Mouse (Mus musculus): ENCODE data around the gene Rhbdd2. TPM values are rescaled to one million over a fixed set of nuclear protein-coding genes. Genes with fewer than 3 reads are reported as not detected.

The Rhbdd2 gene
- polyA plus RNA-seq, 1 experiment = 36.5 TPM

- DNase-seq = peak; percentile 73
- Histone ChIP-seq H3K36me3 (ENCODE audit: control insufficient read depth, insufficient read depth, low read length) (no peaks in the 10 kb centered on the region), H3K27me3 (ENCODE audit: control insufficient read depth, insufficient read depth, low read length) (no peaks in the 10 kb centered on the region), H3K27ac (ENCODE audit: control insufficient read depth, insufficient read depth, low read length) (no peak overlapping the region), H3K4me1 (replicated peaks; ENCODE audit: control insufficient read depth, insufficient read depth, low read length) (peaks cover 10% of the 10 kb centered on the region; the same call in 1 of the 2 replicates), H3K4me3 (ENCODE audit: control insufficient read depth, insufficient read depth, low read length) (no peak overlapping the region)
- WGBS = 21% methylated on average over 3 of the region's 3 CpGs
- TF ChIP-seq POLR2A (IDR thresholded peaks at IDR 0.05; ENCODE audit: control insufficient read depth, extremely low read depth, insufficient read depth, low read length, poor library complexity) (no peak), CTCF (IDR thresholded peaks at IDR 0.05; ENCODE audit: borderline replicate concordance, control insufficient read depth, extremely low read depth, insufficient read depth, low read length, poor library complexity) (no peak)
Observed at GRCm38 (mm10) chr5:135630598-135630997, 1.8 kb upstream of the Rhbdd2 start.

GRCm38 (mm10) chr5:135632797-135633144 lies 353 bp downstream of the Rhbdd2 start:
- TF ChIP-seq CTCF (IDR thresholded peaks at IDR 0.05; ENCODE audit: borderline replicate concordance, control insufficient read depth, extremely low read depth, insufficient read depth, low read length, poor library complexity) (no peak; the same call in 1 of the 2 replicates), POLR2A (IDR thresholded peaks at IDR 0.05; ENCODE audit: control insufficient read depth, extremely low read depth, insufficient read depth, low read length, poor library complexity) (no peak)

GRCm38 (mm10) chr5:135639760-135640458 lies 7.5 kb downstream of the Rhbdd2 start:
- no peak for DNase-seq
- Histone ChIP-seq H3K4me3 (ENCODE audit: control insufficient read depth, insufficient read depth, low read length) (no peak overlapping the region), H3K27me3 (ENCODE audit: control insufficient read depth, insufficient read depth, low read length) (no peaks in the 10 kb centered on the region), H3K27ac (ENCODE audit: control insufficient read depth, insufficient read depth, low read length) (peak overlapping the region; percentile 29), H3K36me3 (ENCODE audit: control insufficient read depth, insufficient read depth, low read length) (0 out of 2 replicates have a peak, but pooled peaks cover 3% of the 10 kb centered on the region), H3K4me1 (replicated peaks; ENCODE audit: control insufficient read depth, insufficient read depth, low read length) (peaks cover 7% of the 10 kb centered on the region)
- TF ChIP-seq CTCF (IDR thresholded peaks at IDR 0.05; ENCODE audit: borderline replicate concordance, control insufficient read depth, extremely low read depth, insufficient read depth, low read length, poor library complexity) (no peak), POLR2A (IDR thresholded peaks at IDR 0.05; ENCODE audit: control insufficient read depth, extremely low read depth, insufficient read depth, low read length, poor library complexity) (no peak)
- 46% methylated on average over 7 of the region's 7 CpGs for WGBS

More at GRCm38 (mm10) chr5:135632797-135633144, 353 bp downstream of the Rhbdd2 start:
- WGBS = under 1% methylated on average over 21 of the region's 21 CpGs
- DNase-seq = no peak
- H3K4me3 ChIP-seq (ENCODE audit: control insufficient read depth, insufficient read depth, low read length) = peak overlapping the region; percentile 76
- H3K4me1 ChIP-seq (replicated peaks; ENCODE audit: control insufficient read depth, insufficient read depth, low read length) = peaks cover 10% of the 10 kb centered on the region; the same call in 1 of the 2 replicates
- no peaks in the 10 kb centered on the region for H3K27me3 ChIP-seq (ENCODE audit: control insufficient read depth, insufficient read depth, low read length)
- no peak overlapping the region for H3K27ac ChIP-seq (ENCODE audit: control insufficient read depth, insufficient read depth, low read length)
- H3K36me3 ChIP-seq (ENCODE audit: control insufficient read depth, insufficient read depth, low read length) = 0 out of 2 replicates have a peak, but pooled peaks cover 1% of the 10 kb centered on the region

GRCm38 (mm10) chr5:135640459-135640789 lies 8.0 kb downstream of the Rhbdd2 start:
- no peak for DNase-seq
- H3K27me3 ChIP-seq (ENCODE audit: control insufficient read depth, insufficient read depth, low read length) = no peaks in the 10 kb centered on the region
- TF ChIP-seq POLR2A (IDR thresholded peaks at IDR 0.05; ENCODE audit: control insufficient read depth, extremely low read depth, insufficient read depth, low read length, poor library complexity) = no peak
- TF ChIP-seq CTCF (IDR thresholded peaks at IDR 0.05; ENCODE audit: borderline replicate concordance, control insufficient read depth, extremely low read depth, insufficient read depth, low read length, poor library complexity) = no peak
- H3K36me3 ChIP-seq (ENCODE audit: control insufficient read depth, insufficient read depth, low read length) = 0 out of 2 replicates have a peak, but pooled peaks cover 3% of the 10 kb centered on the region
- H3K27ac ChIP-seq (ENCODE audit: control insufficient read depth, insufficient read depth, low read length) = peak overlapping the region; percentile 29; the same call in 1 of the 2 replicates
- H3K4me3 ChIP-seq (ENCODE audit: control insufficient read depth, insufficient read depth, low read length) = no peak overlapping the region
- WGBS = 64% methylated on average over 6 of the region's 6 CpGs
- peaks cover 7% of the 10 kb centered on the region for H3K4me1 ChIP-seq (replicated peaks; ENCODE audit: control insufficient read depth, insufficient read depth, low read length)

- Histone ChIP-seq H3K27me3 (ENCODE audit: control insufficient read depth, insufficient read depth, low read length) (no peaks in the 10 kb centered on the region), H3K4me1 (replicated peaks; ENCODE audit: control insufficient read depth, insufficient read depth, low read length) (peaks cover 7% of the 10 kb centered on the region), H3K36me3 (ENCODE audit: control insufficient read depth, insufficient read depth, low read length) (0 out of 2 replicates have a peak, but pooled peaks cover 3% of the 10 kb centered on the region), H3K27ac (ENCODE audit: control insufficient read depth, insufficient read depth, low read length) (no peak overlapping the region), H3K4me3 (ENCODE audit: control insufficient read depth, insufficient read depth, low read length) (no peak overlapping the region)
- no peak for DNase-seq
- WGBS = 92% methylated on average over 1 of the region's 1 CpGs
- TF ChIP-seq POLR2A (IDR thresholded peaks at IDR 0.05; ENCODE audit: control insufficient read depth, extremely low read depth, insufficient read depth, low read length, poor library complexity) (no peak), CTCF (IDR thresholded peaks at IDR 0.05; ENCODE audit: borderline replicate concordance, control insufficient read depth, extremely low read depth, insufficient read depth, low read length, poor library complexity) (no peak)
Observed at GRCm38 (mm10) chr5:135641028-135641427, 8.6 kb downstream of the Rhbdd2 start.

- no peaks in the 10 kb centered on the region for H3K27me3 ChIP-seq (ENCODE audit: control insufficient read depth, insufficient read depth, low read length)
- no peak overlapping the region for H3K4me3 ChIP-seq (ENCODE audit: control insufficient read depth, insufficient read depth, low read length)
- TF ChIP-seq POLR2A (IDR thresholded peaks at IDR 0.05; ENCODE audit: control insufficient read depth, extremely low read depth, insufficient read depth, low read length, poor library complexity) (no peak), CTCF (IDR thresholded peaks at IDR 0.05; ENCODE audit: borderline replicate concordance, control insufficient read depth, extremely low read depth, insufficient read depth, low read length, poor library complexity) (no peak)
- no peak overlapping the region for H3K27ac ChIP-seq (ENCODE audit: control insufficient read depth, insufficient read depth, low read length)
- peaks cover 7% of the 10 kb centered on the region for H3K4me1 ChIP-seq (replicated peaks; ENCODE audit: control insufficient read depth, insufficient read depth, low read length)
- no peak for DNase-seq
- 0 out of 2 replicates have a peak, but pooled peaks cover under 1% of the 10 kb centered on the region for H3K36me3 ChIP-seq (ENCODE audit: control insufficient read depth, insufficient read depth, low read length)
- WGBS = 90% methylated on average over 10 of the region's 10 CpGs
Observed at GRCm38 (mm10) chr5:135642686-135643551, 10.5 kb downstream of the Rhbdd2 start.
